Mouse (Mus musculus) thymus, postnatal 36 days (tissue): ENCODE results near the gene Gm29797.

Experiments used
- DNase-seq, 2 experiments: peaks; one replicate each; pipeline ENCODE4 v3.0.0; 2022; ENCODE audit warnings: mixed read lengths in 2 of 2

The Gm29797 gene

GRCm38 (mm10) chr2:181673501-181673900 is 16.7 kb downstream of the Gm29797 start:
- DNase-seq, result no peak

- DNase-seq, result no peak
These were observed 18.1 kb downstream of the Gm29797 start for GRCm38 (mm10) chr2:181674934-181675333.

- no peak for DNase-seq
These were observed 18.6 kb downstream of the Gm29797 start for GRCm38 (mm10) chr2:181675454-181675853.

- DNase-seq, result no peak
These were observed 19.6 kb downstream of the Gm29797 start for GRCm38 (mm10) chr2:181676424-181676823.

GRCm38 (mm10) chr2:181677096-181677754 is 20.4 kb downstream of the Gm29797 start:
- DNase-seq, result no peak

GRCm38 (mm10) chr2:181677755-181678098 is 20.9 kb downstream of the Gm29797 start:
- DNase-seq, result no peak

GRCm38 (mm10) chr2:181678780-181679179 is 21.9 kb downstream of the Gm29797 start:
- DNase-seq, result peak; percentile 73 to 79

- peak; percentile 66 to 67 for DNase-seq
These were observed 23.3 kb downstream of the Gm29797 start, which contains the start of gene Tcea2 for GRCm38 (mm10) chr2:181679951-181680715. TSS of gene Tcea2 (plus strand) at chr2:181680310.

GRCm38 (mm10) chr2:181680716-181681117 is 23.9 kb downstream of the Gm29797 start:
- no peak for DNase-seq

GRCm38 (mm10) chr2:181681978-181682377 is 25.1 kb downstream of the Gm29797 start:
- no peak for DNase-seq

- DNase-seq, result no peak
These were observed 26.5 kb downstream of the Gm29797 start for GRCm38 (mm10) chr2:181683381-181683780.

GRCm38 (mm10) chr2:181684713-181685112 is 27.9 kb downstream of the Gm29797 start:
- no peak for DNase-seq

GRCm38 (mm10) chr2:181685686-181686085 is 28.9 kb downstream of the Gm29797 start:
- DNase-seq, result no peak

GRCm38 (mm10) chr2:181687586-181687985 is 30.8 kb downstream of the Gm29797 start:
- no peak for DNase-seq

GRCm38 (mm10) chr2:181689466-181690160 is 32.8 kb downstream of the Gm29797 start:
- DNase-seq, result no peak

- DNase-seq, result no peak
These were observed 34.2 kb downstream of the Gm29797 start for GRCm38 (mm10) chr2:181691083-181691482.

- no peak for DNase-seq
These were observed 34.7 kb downstream of the Gm29797 start for GRCm38 (mm10) chr2:181691571-181691970.

GRCm38 (mm10) chr2:181692304-181692703 is 35.5 kb downstream of the Gm29797 start:
- DNase-seq, result no peak

GRCm38 (mm10) chr2:181693339-181694280 is 36.8 kb downstream of the Gm29797 start, which contains the start of gene Rgs19:
TSS of gene Rgs19 (minus strand) at chr2:181693977.
- peak; percentile 90 to 92 for DNase-seq

GRCm38 (mm10) chr2:181694581-181694980 is 37.7 kb downstream of the Gm29797 start:
- no peak for DNase-seq

GRCm38 (mm10) chr2:181695776-181696175 is 38.9 kb downstream of the Gm29797 start:
- DNase-seq, result no peak

GRCm38 (mm10) chr2:181696801-181697420 is 40.1 kb downstream of the Gm29797 start:
- DNase-seq, result no peak
